Mouse (Mus musculus) 3T3-L1 (cell line): ENCODE measurements at regions not wholly inside any gene's neighbourhood (a gene's known extent, or its start where the extent isn't known, plus 50 kb on each side); places are given as distances from the start of the nearest gene placed in this dataset.
A peak's percentile ranks its signal among the peaks of the same experiment; 100 is the strongest.

Experiments used
- DNase-seq: peaks from one replicate; pipeline ENCODE4 v3.0.0-alpha.2; 2015; ENCODE audit warnings: low read depth, low spot score

- no peak for DNase-seq
Measured at GRCm38 (mm10) chr4:55623151-55623760, 91.0 kb upstream of the Klf4 start.

DNA sequence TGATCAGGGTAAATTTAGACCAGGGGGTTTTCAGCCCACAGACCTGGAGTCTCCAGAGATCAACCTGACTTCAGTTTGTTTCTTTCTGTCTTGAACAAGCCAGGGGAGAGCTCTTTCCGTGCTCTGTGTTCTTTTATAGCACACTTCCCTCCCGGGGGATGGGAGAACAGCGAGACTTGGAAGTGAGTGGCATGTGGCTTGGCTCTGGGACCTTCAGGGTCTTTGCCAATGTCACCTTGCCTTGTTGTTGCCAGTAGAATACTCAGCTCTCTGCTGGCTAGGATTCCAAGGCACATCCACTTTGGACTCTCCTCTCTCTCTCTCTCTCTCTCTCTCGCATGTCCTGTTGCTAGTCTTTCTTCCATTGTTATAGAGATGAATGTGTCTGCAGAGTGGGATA is 90.4 kb upstream of the Klf4 start:
- DNase-seq: no peak

DNA sequence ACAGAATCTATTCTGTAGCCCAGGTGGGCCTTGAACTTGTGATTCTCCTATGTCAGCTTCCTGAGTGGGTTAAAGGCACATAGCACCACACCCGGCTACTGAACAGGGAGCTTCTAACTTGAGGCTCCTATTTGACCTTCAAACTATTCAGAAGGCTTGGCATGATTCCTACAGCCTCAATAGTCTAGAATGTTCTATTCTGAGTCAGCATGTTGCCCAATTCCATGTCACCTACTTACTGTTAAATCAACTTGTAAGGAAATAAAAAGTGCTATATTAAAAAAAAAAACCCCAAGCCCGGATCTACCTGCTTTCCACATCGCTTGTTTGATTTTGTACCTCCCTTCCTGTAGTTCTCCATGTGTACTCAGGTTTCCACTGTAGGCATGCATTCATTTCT is 87.6 kb upstream of the Klf4 start:
- DNase-seq: peak; percentile 56

DNA sequence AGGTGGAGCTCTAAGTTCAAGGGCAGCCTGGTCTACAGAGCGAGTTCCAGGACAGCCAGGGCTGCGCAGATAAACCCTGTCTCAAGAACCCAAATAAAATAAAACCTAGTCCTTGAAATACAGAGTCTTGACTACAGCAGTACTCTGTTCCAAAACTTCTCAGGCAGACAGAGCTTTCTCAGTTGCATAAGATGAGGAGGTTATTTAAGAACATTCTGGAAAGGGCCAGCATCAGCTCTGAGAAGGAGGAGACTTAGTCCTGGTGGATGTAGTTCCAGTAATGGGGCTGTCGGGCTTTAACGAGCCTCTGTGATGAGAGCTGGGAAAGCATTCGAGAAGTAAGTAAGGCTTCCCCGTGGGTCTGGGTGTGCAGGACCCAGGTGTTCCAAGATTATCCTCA is 83.5 kb upstream of the Klf4 start:
- no peak for DNase-seq

GRCm38 (mm10) chr4:55613523-55613922 is 81.3 kb upstream of the Klf4 start:
- no peak for DNase-seq

DNA sequence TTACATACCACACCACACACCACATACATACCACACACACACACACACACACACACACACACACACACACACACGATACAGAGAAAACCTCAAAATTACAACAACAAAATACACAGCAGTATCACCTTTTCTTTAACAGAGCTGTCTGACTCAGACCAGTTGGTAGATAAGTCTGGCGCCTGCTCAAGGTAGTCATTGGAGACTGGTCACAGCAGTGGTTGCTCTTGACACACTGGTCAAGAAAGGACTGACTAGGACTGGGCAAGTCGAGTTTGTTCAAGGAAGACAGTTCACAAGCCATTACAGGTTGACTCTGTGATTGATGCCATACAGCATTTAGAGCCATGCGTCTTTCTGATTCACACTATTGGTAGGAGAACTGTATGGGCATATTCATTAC is 78.7 kb upstream of the Klf4 start:
- DNase-seq: peak; percentile 8

DNA sequence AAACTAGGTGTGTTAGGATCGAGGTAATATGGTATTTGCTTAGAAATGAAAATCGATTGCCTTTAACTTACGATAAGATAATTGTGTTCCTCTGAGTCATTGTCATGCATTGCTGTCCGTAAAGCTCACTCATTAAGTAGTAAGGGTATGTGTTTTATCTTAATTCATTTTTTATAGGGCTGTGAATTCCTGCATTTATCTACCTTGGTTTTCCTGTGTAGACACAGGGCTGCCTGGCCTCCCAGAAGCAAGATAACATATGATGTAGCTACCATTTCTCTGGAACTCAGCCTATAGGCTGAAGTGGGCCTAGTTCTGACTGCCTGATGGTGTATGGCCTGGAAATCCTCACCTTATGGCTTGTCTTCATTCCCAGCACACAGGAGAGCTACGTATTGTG is 76.9 kb upstream of the Klf4 start:
- DNase-seq: no peak

- no peak for DNase-seq
Measured at GRCm38 (mm10) chr4:55605541-55605940, 73.3 kb upstream of the Klf4 start.

- no peak for DNase-seq
Measured at GRCm38 (mm10) chr4:55604915-55605314, 72.6 kb upstream of the Klf4 start.

DNA sequence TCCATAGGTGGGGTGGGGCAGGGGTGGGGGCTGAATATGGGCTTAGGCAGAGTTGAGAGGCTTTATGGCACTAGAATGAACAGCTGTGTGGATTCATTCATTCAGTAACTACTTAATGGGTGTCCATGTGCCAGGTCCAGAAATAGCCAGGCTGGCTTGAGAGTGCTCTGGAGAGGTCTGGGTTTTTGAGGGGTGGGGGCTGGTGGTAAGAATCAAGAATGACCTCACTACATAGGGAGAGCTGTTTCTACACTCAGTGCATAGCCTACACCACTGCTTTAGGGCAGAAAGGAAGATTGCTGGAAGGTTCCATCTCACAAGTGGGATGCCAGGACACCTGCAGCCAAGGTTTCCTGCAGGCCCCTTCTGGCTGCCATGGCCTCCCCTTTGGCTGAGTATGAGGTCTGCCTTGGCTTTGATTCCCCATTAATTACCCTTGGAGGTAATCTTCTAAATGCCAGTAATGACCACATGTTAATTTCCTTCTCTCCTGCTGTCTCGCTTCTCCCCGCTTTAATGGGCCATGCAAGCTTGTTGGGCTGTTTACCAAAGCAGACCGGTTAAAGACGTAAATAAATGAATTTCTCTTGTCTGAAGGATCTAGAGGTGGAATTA is 71.7 kb upstream of the Klf4 start:
- no peak for DNase-seq

DNA sequence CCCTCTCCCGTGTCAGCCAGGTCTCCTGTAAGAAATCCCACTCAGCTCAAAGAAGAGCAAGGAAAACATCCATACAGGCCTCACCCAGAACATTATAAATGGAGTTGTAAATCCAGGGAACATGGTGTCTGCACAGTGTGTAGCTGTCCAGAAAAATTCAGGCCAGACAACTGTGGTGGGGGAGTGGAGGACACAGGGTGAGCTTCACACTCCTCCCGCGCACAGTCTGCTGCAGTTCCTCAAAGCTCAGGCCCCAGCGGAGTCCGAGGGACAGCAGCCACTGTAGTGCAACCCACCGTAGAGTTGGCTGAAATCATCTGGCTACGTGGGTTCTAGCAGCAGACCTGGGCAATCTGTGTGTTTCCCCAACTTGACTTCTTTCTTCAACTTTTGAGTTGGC is 62.9 kb upstream of the Klf4 start:
- DNase-seq: no peak

DNA sequence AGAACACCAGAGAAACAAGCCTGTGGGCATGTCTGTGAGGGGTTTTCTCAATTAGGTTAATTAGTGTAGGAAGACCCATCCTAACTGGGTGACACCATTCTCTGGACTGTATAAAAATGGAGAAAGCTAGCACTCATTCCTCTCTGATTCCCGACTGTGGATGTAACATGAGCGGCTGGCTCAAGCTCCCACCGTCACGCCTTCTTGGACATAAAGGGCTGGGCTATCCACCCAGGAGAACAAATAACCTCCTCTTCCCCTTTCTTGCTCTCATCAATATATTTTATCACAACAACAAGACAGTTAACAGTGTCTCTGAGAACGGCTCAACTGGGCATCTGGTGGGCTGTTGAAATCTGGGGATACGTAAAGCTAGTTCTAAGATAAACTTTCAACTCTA is 62.4 kb upstream of the Klf4 start:
- no peak for DNase-seq

DNA sequence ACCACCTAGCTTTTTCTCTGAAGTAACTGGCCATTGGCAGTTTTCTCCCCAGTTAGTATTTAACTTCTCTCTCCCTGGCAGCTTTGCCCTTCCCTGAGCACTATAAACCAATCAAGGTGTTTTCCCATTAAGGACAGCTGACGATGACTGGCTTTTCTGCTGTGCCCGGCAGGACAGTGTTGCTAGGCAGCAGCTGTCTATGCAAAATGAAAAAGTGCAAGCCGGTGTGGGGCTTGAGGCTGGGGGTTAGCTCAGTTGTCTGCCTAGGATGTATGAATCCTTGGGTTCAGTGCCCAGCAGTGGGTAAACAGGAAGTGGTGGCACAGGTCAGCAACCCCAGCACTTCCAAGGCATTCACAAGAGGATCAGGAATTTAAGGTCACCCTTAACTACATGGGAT is 60.9 kb upstream of the Klf4 start:
- peak; percentile 43 for DNase-seq

GRCm38 (mm10) chr4:55586212-55586611 is 53.9 kb upstream of the Klf4 start:
- no peak for DNase-seq

DNA sequence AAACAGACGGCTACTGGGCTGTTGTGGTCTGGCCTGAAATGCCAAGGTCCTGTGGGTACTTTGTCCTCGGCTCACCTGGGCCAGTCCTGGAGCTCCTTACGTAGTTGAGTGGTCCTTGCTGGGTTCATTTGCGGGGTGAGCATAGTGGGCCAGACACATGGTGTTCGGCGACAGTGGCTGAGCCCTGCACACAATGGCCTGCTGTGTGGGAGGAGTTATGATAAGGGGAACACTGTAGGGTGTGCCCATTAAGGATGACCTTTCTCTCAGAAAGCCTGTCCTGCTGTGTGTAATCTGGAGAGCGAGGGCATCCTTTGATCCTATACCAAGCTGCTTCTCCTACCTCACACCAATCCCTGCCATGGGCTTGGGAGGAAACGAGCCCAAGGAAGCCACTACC is 51.3 kb upstream of the Klf4 start:
- DNase-seq: no peak
